Mouse (Mus musculus): ENCODE data around the gene Synj2bp.

GRCm38 (mm10) chr12:81484212-81484611, 48.5 kb downstream of the Synj2bp start:
- TF ChIP-seq CTCF (IDR thresholded peaks at IDR 0.05; ENCODE audit: insufficient read depth, low read length), result no peak
- TF ChIP-seq POLR2A (IDR thresholded peaks at IDR 0.05; ENCODE audit: borderline replicate concordance, extremely low read depth, low read depth, low read length), result no peak

Measured in lung, adult 2 months (tissue).